ENCODE assay signal across 9 mouse cellular contexts in genomic region chr19:10868623-10869141, GRCm38 (mm10). TPM values are rescaled to one million over a fixed set of nuclear protein-coding genes. Genes with fewer than 3 reads are reported as not detected.
A peak's percentile ranks its signal among the peaks of the same experiment; 100 is the strongest.
DNase-seq lines count a peak whose midpoint lies in the region; ATAC-seq and TF ChIP-seq lines count a peak whose summit lies in the region.
"Had no signal": no experiment of that assay in that cellular context is flagged by ENCODE, and none has a peak within 500 bp of the region (broad histone marks: within the 10 kb centered on the region; RNA-seq: fewer than 3 reads in every experiment).

No protein-coding gene starts in this region.

- no peak for TF ChIP-seq CTCF in C2C12 (IDR thresholded peaks at IDR 0.05; ENCODE audit: control insufficient read depth, insufficient read depth, insufficient read length)
- no peak for TF ChIP-seq CTCF in small intestine, adult 2 months (IDR thresholded peaks at IDR 0.05; ENCODE audit: extremely low read depth, insufficient read length, insufficient replicate concordance, low read depth, low read length)

- peak overlapping the region; percentile 79 for H3K4me2 ChIP-seq in embryonic facial prominence, embryonic 15.5 days (replicated peaks)
- peak overlapping the region; percentile 91 for H3K4me2 ChIP-seq in limb, embryonic 13.5 days (replicated peaks)

- peaks cover 34% of the 10 kb centered on the region for H3K79me2 ChIP-seq in C2C12 (ENCODE audit: control insufficient read depth, insufficient read depth)

- peak overlapping the region; percentile 94 for H3ac ChIP-seq in C2C12 (ENCODE audit: control insufficient read depth, insufficient read length, low read depth)

- no peak for TF ChIP-seq POLR2A in small intestine, adult 2 months (IDR thresholded peaks at IDR 0.05; ENCODE audit: low read depth, low read length)

- H3K36me3 ChIP-seq in C2C12 (ENCODE audit: control insufficient read depth, insufficient read depth) = peaks cover 65% of the 10 kb centered on the region
- peaks cover 61% of the 10 kb centered on the region for H3K36me3 ChIP-seq in embryonic facial prominence, embryonic 15.5 days
- peaks cover 67% of the 10 kb centered on the region for H3K36me3 ChIP-seq in limb, embryonic 13.5 days
- H3K36me3 ChIP-seq in small intestine, adult 2 months (ENCODE audit: control insufficient read depth, insufficient read depth, low read length) = peaks cover 18% of the 10 kb centered on the region

- no peaks in the 10 kb centered on the region for H3K9me3 ChIP-seq in embryonic facial prominence, embryonic 15.5 days (replicated peaks)
- no peaks in the 10 kb centered on the region for H3K9me3 ChIP-seq in limb, embryonic 13.5 days

- H3K9ac ChIP-seq in embryonic facial prominence, embryonic 15.5 days = peak overlapping the region; percentile 74
- peak overlapping the region; percentile 92 for H3K9ac ChIP-seq in limb, embryonic 13.5 days

- peak; percentile 35 to 39 for DNase-seq in frontal cortex, postnatal 36 days (ENCODE audit: low spot score in 2 of 2)
- no peak for DNase-seq in frontal cortex, postnatal 10 days (ENCODE audit: low spot score in 2 of 2)
- DNase-seq in right cerebral cortex, postnatal 10 days (ENCODE audit: low spot score in 2 of 2) = no peak
- no peak for DNase-seq in left cerebral cortex, adult 9 months (ENCODE audit: low spot score in 2 of 2)

- peak overlapping the region; percentile 91; the same call in 1 of the 2 replicates for H3K27ac ChIP-seq in embryonic facial prominence, embryonic 15.5 days (replicated peaks)
- H3K27ac ChIP-seq in limb, embryonic 13.5 days = peak overlapping the region; percentile 90
- H3K27ac ChIP-seq in small intestine, adult 2 months (ENCODE audit: insufficient read depth, low read depth, low read length) = no peak overlapping the region

- peaks cover 21% of the 10 kb centered on the region for H3K79me3 ChIP-seq in C2C12 (ENCODE audit: low read depth)

- H3K4me3 ChIP-seq in C2C12 (ENCODE audit: insufficient read depth, poor library complexity, severe bottlenecking) = peak overlapping the region; percentile 80
- H3K4me3 ChIP-seq in embryonic facial prominence, embryonic 15.5 days (replicated peaks) = peak overlapping the region; percentile 75
- peak overlapping the region; percentile 84 for H3K4me3 ChIP-seq in limb, embryonic 13.5 days
- H3K4me3 ChIP-seq in small intestine, adult 2 months (ENCODE audit: low read depth, low read length) = peak overlapping the region; percentile 66

- ATAC-seq in embryonic facial prominence, embryonic 15.5 days (ENCODE audit: insufficient number of reproducible peaks, low FRiP score, low TSS enrichment, low read depth) = no peak
- no peak for ATAC-seq in limb, embryonic 13.5 days (ENCODE audit: low FRiP score, low read depth)

- under 1% methylated on average over 17 of the region's 17 CpGs for WGBS in embryonic facial prominence, embryonic 15.5 days
- WGBS in limb, embryonic 13.5 days = 2% methylated on average over 17 of the region's 17 CpGs
- 1% methylated on average over 17 of the region's 17 CpGs for WGBS in small intestine, adult 2 months

- H3K27me3 ChIP-seq in C2C12 (ENCODE audit: control insufficient read depth, insufficient read depth, insufficient read length) = no peaks in the 10 kb centered on the region
- H3K27me3 ChIP-seq in embryonic facial prominence, embryonic 15.5 days = no peaks in the 10 kb centered on the region
- no peaks in the 10 kb centered on the region for H3K27me3 ChIP-seq in limb, embryonic 13.5 days
- no peaks in the 10 kb centered on the region for H3K27me3 ChIP-seq in small intestine, adult 2 months (ENCODE audit: control insufficient read depth, insufficient read depth, low read length)

- H3K4me1 ChIP-seq in embryonic facial prominence, embryonic 15.5 days = peaks cover 34% of the 10 kb centered on the region
- peaks cover 34% of the 10 kb centered on the region for H3K4me1 ChIP-seq in limb, embryonic 13.5 days
- H3K4me1 ChIP-seq in small intestine, adult 2 months (ENCODE audit: control insufficient read depth, insufficient read depth, insufficient read length, low read length) = peaks cover 6% of the 10 kb centered on the region; the same call in 1 of the 2 replicates

TF ChIP-seq in C2C12, 6 proteins besides CTCF, POLR2A, EP300 and RAD21:
- no peak for TF ChIP-seq CEBPB (IDR thresholded peaks at IDR 0.05; ENCODE audit: low read depth)
- TF ChIP-seq MAX (IDR thresholded peaks at IDR 0.05) = no peak
- TF ChIP-seq MYOD1 (IDR thresholded peaks at IDR 0.05; ENCODE audit: control insufficient read depth, insufficient read length, low read depth) = no peak
- TF ChIP-seq USF1 (IDR thresholded peaks at IDR 0.05; ENCODE audit: low read depth) = no peak
- TF ChIP-seq MYOG (IDR thresholded peaks at IDR 0.05; ENCODE audit: control insufficient read depth, extremely low read depth, insufficient read length) = no peak
- TF ChIP-seq FOSL1 (IDR thresholded peaks at IDR 0.05; ENCODE audit: insufficient read depth, low read length, poor library complexity, severe bottlenecking) = no peak

RNA-seq across cellular contexts. Expression of gene Tmem132a, which starts 1.1 kb away (rescaled TPM):
- polyA plus RNA-seq in C2C12 (2012; fragmentation: generic; extraction: Trizol) = 130 TPM
- 82.1 and 82.5 TPM in 2 replicates for polyA plus RNA-seq in embryonic facial prominence, embryonic 15.5 days (2015; fragmentation: Nextera tagmentation; extraction: Ambion mirVana)
- polyA plus RNA-seq in limb, embryonic 13.5 days (2015; fragmentation: Nextera tagmentation; extraction: Ambion mirVana) = 106 and 111 TPM in 2 replicates
- polyA plus RNA-seq in small intestine, adult 2 months (2012; rRNA removed) = 4.9 and 5.0 TPM in 2 replicates

RNA-seq across cellular contexts. Expression of gene Tmem109, which starts 13.1 kb away (rescaled TPM):
- polyA plus RNA-seq in C2C12 (2012; fragmentation: generic; extraction: Trizol) = 141 TPM
- 133 and 139 TPM in 2 replicates for polyA plus RNA-seq in embryonic facial prominence, embryonic 15.5 days (2015; fragmentation: Nextera tagmentation; extraction: Ambion mirVana)
- polyA plus RNA-seq in limb, embryonic 13.5 days (2015; fragmentation: Nextera tagmentation; extraction: Ambion mirVana) = 92.0 and 100 TPM in 2 replicates
- polyA plus RNA-seq in small intestine, adult 2 months (2012; rRNA removed) = 23.6 and 26.8 TPM in 2 replicates

RNA-seq across cellular contexts. Expression of gene Prpf19, which starts 26.3 kb away (rescaled TPM):
- 299 TPM for polyA plus RNA-seq in C2C12 (2012; fragmentation: generic; extraction: Trizol)
- 45.2 and 49.4 TPM in 2 replicates for polyA plus RNA-seq in embryonic facial prominence, embryonic 15.5 days (2015; fragmentation: Nextera tagmentation; extraction: Ambion mirVana)
- 49.9 and 50.9 TPM in 2 replicates for polyA plus RNA-seq in limb, embryonic 13.5 days (2015; fragmentation: Nextera tagmentation; extraction: Ambion mirVana)
- polyA plus RNA-seq in small intestine, adult 2 months (2012; rRNA removed) = 63.6 and 114 TPM in 2 replicates

RNA-seq across cellular contexts. Expression of gene Slc15a3, which starts 29.2 kb away (rescaled TPM):
- 6.3 TPM for polyA plus RNA-seq in C2C12 (2012; fragmentation: generic; extraction: Trizol)
- 2.0 and 2.3 TPM in 2 replicates for polyA plus RNA-seq in embryonic facial prominence, embryonic 15.5 days (2015; fragmentation: Nextera tagmentation; extraction: Ambion mirVana)
- polyA plus RNA-seq in limb, embryonic 13.5 days (2015; fragmentation: Nextera tagmentation; extraction: Ambion mirVana) = 0.47 and 0.88 TPM in 2 replicates
- polyA plus RNA-seq in small intestine, adult 2 months (2012; rRNA removed) = 9.1 and 14.4 TPM in 2 replicates

RNA-seq across cellular contexts. Expression of gene Cd6, which starts 38.8 kb away (rescaled TPM):
- 0.30 TPM for polyA plus RNA-seq in C2C12 (2012; fragmentation: generic; extraction: Trizol)
- polyA plus RNA-seq in embryonic facial prominence, embryonic 15.5 days (2015; fragmentation: Nextera tagmentation; extraction: Ambion mirVana) = 0.05 TPM in 1 of 2 replicates, not detected in the other
- not detected in 2 replicates for polyA plus RNA-seq in limb, embryonic 13.5 days (2015; fragmentation: Nextera tagmentation; extraction: Ambion mirVana)
- 3.0 and 5.4 TPM in 2 replicates for polyA plus RNA-seq in small intestine, adult 2 months (2012; rRNA removed)
- polyA plus RNA-seq: erythroblast, embryonic 14.5 days had no signal

Comparison
In these comparisons a context has a peak if more than half of its experiments do, and no peak if none do; other contexts are left out.
1. DNase-seq: peak in frontal cortex, postnatal 36 days (2 of 2); none in frontal cortex, postnatal 10 days (0 of 2), right cerebral cortex, postnatal 10 days (0 of 2) and left cerebral cortex, adult 9 months (0 of 2).
2. RNA of gene Tmem132a, which starts 1.1 kb away (polyA plus RNA-seq): 130 TPM in C2C12 (single experiment), 106 to 111 TPM in limb, embryonic 13.5 days and 82.1 to 82.5 TPM in embryonic facial prominence, embryonic 15.5 days; 4.9 to 5.0 TPM in small intestine, adult 2 months; every median in the first group is over 10 times any median in the second.
3. Peak in every context shown above with its lines, with median percentiles within 50 percentile points of each other: H3K4me3 ChIP-seq.